Mouse (Mus musculus) stomach, embryonic 16.5 days (tissue): ENCODE measurements around the gene Ndufa4l2. TPM values are rescaled to one million over a fixed set of nuclear protein-coding genes. Genes with fewer than 3 reads are reported as not detected.

Experiments
- ATAC-seq: fragments of 200-750 bp; cut with Nextera tagmentation; 2 replicates; pipeline ENCODE4 v1.8.0; 2017; ENCODE audit warnings: moderate number of reproducible peaks, moderate TSS enrichment; ENCODE audit not compliant: insufficient read depth, low FRiP score
- H3K27ac ChIP-seq: fragments of 300-500 bp; sonication (generic); 2 replicates; pipeline ENCODE4 v1.5.1; 2014; ENCODE audit warnings: low read length
- H3K27me3 ChIP-seq: fragments of 300-500 bp; sonication (generic); 2 replicates; pipeline ENCODE4 v1.6.1; 2014; ENCODE audit warnings: low read length, control low read depth, mixed read lengths; ENCODE audit not compliant: control insufficient read depth, insufficient read depth
- H3K36me3 ChIP-seq: fragments of 300-500 bp; sonication (generic); 2 replicates; pipeline ENCODE4 v1.6.1; 2014; ENCODE audit warnings: low read length; ENCODE audit not compliant: control insufficient read depth, insufficient read depth
- H3K4me1 ChIP-seq: fragments of 300-500 bp; sonication (generic); 2 replicates; pipeline ENCODE4 v1.6.1; 2014; ENCODE audit warnings: low read length, control low read depth, mixed read lengths; ENCODE audit not compliant: control insufficient read depth, insufficient read depth
- H3K4me2 ChIP-seq: fragments of 300-500 bp; sonication (generic); 2 replicates; pipeline ENCODE4 v1.6.1; 2014; ENCODE audit warnings: low read depth, low read length, mixed read lengths
- H3K4me3 ChIP-seq: fragments of 300-500 bp; sonication (generic); replicated peaks from 2 replicates; pipeline ENCODE4 v1.5.1; 2014; ENCODE audit warnings: mild to moderate bottlenecking, low read length
- H3K9ac ChIP-seq: fragments of 300-500 bp; sonication (generic); 2 replicates; pipeline ENCODE4 v1.6.1; 2014; ENCODE audit warnings: low read length
- H3K9me3 ChIP-seq: fragments of 300-500 bp; sonication (generic); replicated peaks from 2 replicates; pipeline ENCODE4 v1.6.1; 2016; ENCODE audit warnings: low read length, control low read depth; ENCODE audit not compliant: control insufficient read depth
- WGBS: fragments of 180-500 bp; shearing (Covaris S2); extraction: QIAGEN DNeasy Blood & Tissue Kit; methylation state at CpG from one replicate; pipeline ENCODE4 v1.1.7; 2014; 5-methylcytosine and 5-hydroxymethylcytosine counted together
- polyA plus RNA-seq: library from polyadenylated mRNA; unstranded; fragments of >200 nt; fragmentation: Nextera tagmentation; extraction: Ambion mirVana; gene quantifications from 2 replicates; pipeline ENCODE4 v1.2.1, GENCODE M21; 2015

The Ndufa4l2 gene
- polyA plus RNA-seq, 1 experiment from 2014 or later: 192 TPM

DNA sequence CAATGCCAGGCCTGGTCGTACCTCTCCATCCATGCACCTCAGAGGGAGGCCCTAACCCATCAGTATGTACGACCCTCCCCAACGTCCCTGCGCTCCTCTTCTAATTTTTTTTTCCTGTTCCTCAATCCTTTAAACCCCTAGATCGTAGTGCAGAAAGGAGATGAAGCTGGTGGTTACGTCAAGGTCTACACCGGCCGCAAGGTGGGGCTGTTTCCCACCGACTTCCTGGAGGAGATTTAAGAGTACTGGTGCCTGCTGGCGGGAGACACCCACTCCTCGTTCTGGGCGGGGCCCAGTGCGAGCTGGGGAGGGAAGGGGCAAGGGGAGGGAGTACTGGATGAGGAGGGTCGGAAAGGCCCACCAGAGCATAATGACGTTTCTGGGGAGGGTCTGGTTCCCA lies 6.5 kb upstream of the Ndufa4l2 start:
- no peak overlapping the region for H3K27ac ChIP-seq
- H3K9me3 ChIP-seq: no peaks in the 10 kb centered on the region
- no peak overlapping the region for H3K9ac ChIP-seq
- H3K36me3 ChIP-seq: no peaks in the 10 kb centered on the region
- no peak overlapping the region for H3K4me3 ChIP-seq
- H3K4me1 ChIP-seq: peaks cover 29% of the 10 kb centered on the region
- H3K27me3 ChIP-seq: peaks cover 37% of the 10 kb centered on the region
- ATAC-seq: no peak
- H3K4me2 ChIP-seq: peak overlapping the region; percentile 64
- 4% methylated on average over 15 of the region's 15 CpGs for WGBS

GRCm38 (mm10) chr10:127509051-127509836 lies 5.5 kb upstream of the Ndufa4l2 start:
- H3K27me3 ChIP-seq: peaks cover 47% of the 10 kb centered on the region
- no peaks in the 10 kb centered on the region for H3K9me3 ChIP-seq
- peak; percentile 47 for ATAC-seq
- H3K9ac ChIP-seq: peak overlapping the region; percentile 47; the same call in 1 of the 2 replicates
- H3K4me2 ChIP-seq: peak overlapping the region; percentile 64
- H3K4me3 ChIP-seq: peak overlapping the region; percentile 46
- H3K36me3 ChIP-seq: no peaks in the 10 kb centered on the region
- peaks cover 39% of the 10 kb centered on the region for H3K4me1 ChIP-seq
- 1% methylated on average over 35 of the region's 35 CpGs for WGBS
- no peak overlapping the region for H3K27ac ChIP-seq

GRCm38 (mm10) chr10:127509837-127510701 lies 4.7 kb upstream of the Ndufa4l2 start:
- 23% methylated on average over 17 of the region's 17 CpGs for WGBS
- ATAC-seq: no peak
- Histone ChIP-seq H3K9me3 (no peaks in the 10 kb centered on the region), H3K36me3 (no peaks in the 10 kb centered on the region), H3K27me3 (peaks cover 47% of the 10 kb centered on the region), H3K4me3 (peak overlapping the region; percentile 46; the same call in 1 of the 2 replicates), H3K4me2 (peak overlapping the region; percentile 64), H3K27ac (no peak overlapping the region), H3K4me1 (peaks cover 46% of the 10 kb centered on the region), H3K9ac (no peak overlapping the region)

DNA sequence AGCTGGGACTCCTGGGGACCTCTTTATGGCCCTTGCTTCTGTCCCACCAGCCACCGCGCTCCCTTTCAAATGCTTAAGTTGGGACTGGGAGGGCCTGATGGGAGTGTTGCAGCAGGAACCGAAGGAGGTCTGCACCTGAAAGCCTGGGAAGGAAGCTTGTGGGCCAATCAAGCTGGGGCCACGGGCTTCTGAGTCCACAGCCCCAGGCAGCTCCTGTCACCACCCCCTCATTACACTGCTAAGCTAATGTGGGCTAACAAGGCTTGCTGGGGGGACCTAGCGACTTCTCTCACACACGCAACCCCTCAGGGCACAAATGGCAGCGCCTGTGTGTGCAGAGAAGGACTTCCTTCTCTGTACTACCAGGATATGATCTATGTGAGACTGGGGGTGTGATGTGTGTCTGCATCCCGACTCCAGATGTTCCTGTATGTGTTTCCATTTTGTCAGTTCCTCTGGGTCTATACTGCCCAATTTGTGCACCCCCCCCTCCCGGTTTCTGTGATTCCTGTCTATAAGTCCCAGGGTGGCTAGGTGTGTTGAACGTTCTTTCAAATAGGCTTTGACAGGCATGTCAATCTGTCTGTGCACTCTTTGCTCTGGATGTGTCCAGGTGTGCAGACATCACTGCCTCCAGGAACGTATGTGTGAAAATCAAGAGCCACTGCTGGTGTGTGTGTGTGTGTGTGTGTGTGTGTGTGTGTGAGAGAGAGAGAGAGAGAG lies 3.7 kb upstream of the Ndufa4l2 start:
- Histone ChIP-seq H3K36me3 (no peaks in the 10 kb centered on the region), H3K27ac (0 out of 2 replicates have a peak overlapping the region, but pooled peaks have one; percentile 12), H3K4me2 (peak overlapping the region; percentile 91), H3K9ac (no peak overlapping the region), H3K4me1 (peaks cover 56% of the 10 kb centered on the region), H3K9me3 (no peaks in the 10 kb centered on the region), H3K4me3 (peak overlapping the region; percentile 55; the same call in 1 of the 2 replicates), H3K27me3 (peaks cover 47% of the 10 kb centered on the region)
- no peak for ATAC-seq
- 19% methylated on average over 11 of the region's 11 CpGs for WGBS

DNA sequence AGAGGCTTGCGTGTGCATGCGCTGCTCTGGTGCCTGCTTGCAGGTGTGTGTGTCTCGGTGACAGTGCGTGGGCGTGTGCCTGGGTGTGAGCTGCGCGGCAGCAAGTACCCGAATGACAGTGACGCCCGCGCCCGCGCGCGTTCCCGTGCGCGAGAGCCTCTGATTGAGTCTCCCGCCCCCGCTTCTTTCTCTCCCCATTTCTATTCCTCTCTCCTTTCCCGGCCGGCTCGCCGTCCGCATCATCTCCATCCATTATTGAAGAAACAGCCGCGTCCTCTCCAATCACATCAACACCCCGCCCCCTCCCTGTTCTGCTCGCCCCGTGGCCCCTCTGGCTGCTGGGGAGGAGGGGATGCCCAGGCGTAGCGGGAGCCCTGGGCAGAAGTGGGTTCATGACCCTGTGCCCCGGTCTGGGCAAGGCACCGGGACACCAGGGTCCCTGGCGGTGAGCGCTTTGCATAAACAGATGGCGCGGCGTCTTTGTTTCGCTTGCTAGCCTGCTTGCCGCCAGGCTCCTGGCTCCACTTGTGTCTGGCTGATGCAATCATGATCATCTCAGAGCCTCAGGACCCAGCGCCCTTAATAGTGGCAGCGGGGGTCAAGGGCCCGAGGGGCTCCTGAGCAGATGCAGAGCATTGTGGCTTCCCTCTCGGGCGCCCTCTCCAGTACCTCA lies 3.0 kb upstream of the Ndufa4l2 start:
- H3K27ac ChIP-seq: 0 out of 2 replicates have a peak overlapping the region, but pooled peaks have one; percentile 15

GRCm38 (mm10) chr10:127512307-127512666 lies 2.5 kb upstream of the Ndufa4l2 start:
- H3K27ac ChIP-seq: no peak overlapping the region
- ATAC-seq: no peak
- peak overlapping the region; percentile 72; the same call in 1 of the 2 replicates for H3K9ac ChIP-seq
- WGBS: 8% methylated on average over 7 of the region's 7 CpGs
- peaks cover 47% of the 10 kb centered on the region for H3K27me3 ChIP-seq
- peaks cover 68% of the 10 kb centered on the region for H3K4me1 ChIP-seq
- H3K4me2 ChIP-seq: peak overlapping the region; percentile 91
- H3K4me3 ChIP-seq: peak overlapping the region; percentile 55
- no peaks in the 10 kb centered on the region for H3K36me3 ChIP-seq
- no peaks in the 10 kb centered on the region for H3K9me3 ChIP-seq

More for the DNA sequence above, 3.0 kb upstream of the Ndufa4l2 start:
- ATAC-seq: no peak
- H3K4me2 ChIP-seq: peak overlapping the region; percentile 91
- no peaks in the 10 kb centered on the region for H3K36me3 ChIP-seq
- no peaks in the 10 kb centered on the region for H3K9me3 ChIP-seq
- H3K4me3 ChIP-seq: peak overlapping the region; percentile 55
- H3K4me1 ChIP-seq: peaks cover 63% of the 10 kb centered on the region
- under 1% methylated on average over 45 of the region's 46 CpGs for WGBS
- H3K9ac ChIP-seq: peak overlapping the region; percentile 72
- H3K27me3 ChIP-seq: peaks cover 47% of the 10 kb centered on the region

- Histone ChIP-seq H3K4me2 (peak overlapping the region; percentile 91), H3K27ac (peak overlapping the region; percentile 32; the same call in 1 of the 2 replicates), H3K9ac (peak overlapping the region; percentile 64), H3K4me1 (peaks cover 73% of the 10 kb centered on the region), H3K27me3 (peaks cover 47% of the 10 kb centered on the region), H3K4me3 (peak overlapping the region; percentile 55), H3K9me3 (no peaks in the 10 kb centered on the region), H3K36me3 (0 out of 2 replicates have a peak, but pooled peaks cover 3% of the 10 kb centered on the region)
- WGBS: 0% methylated on average over 27 of the region's 27 CpGs
- ATAC-seq: peak; percentile 41; the same call in 1 of the 2 replicates
Measured at GRCm38 (mm10) chr10:127512813-127513212, 2.0 kb upstream of the Ndufa4l2 start.

GRCm38 (mm10) chr10:127513501-127514091 lies 1.2 kb upstream of the Ndufa4l2 start:
- peak overlapping the region; percentile 68 for H3K4me2 ChIP-seq
- peak overlapping the region; percentile 32; the same call in 1 of the 2 replicates for H3K27ac ChIP-seq
- peak overlapping the region; percentile 64 for H3K9ac ChIP-seq
- H3K27me3 ChIP-seq: peaks cover 47% of the 10 kb centered on the region
- H3K36me3 ChIP-seq: peaks cover 8% of the 10 kb centered on the region
- peak overlapping the region; percentile 36 for H3K4me3 ChIP-seq
- H3K9me3 ChIP-seq: no peaks in the 10 kb centered on the region
- ATAC-seq: peak; percentile 16; the same call in 1 of the 2 replicates
- H3K4me1 ChIP-seq: peaks cover 73% of the 10 kb centered on the region
- WGBS: 1% methylated on average over 16 of the region's 16 CpGs
